Mouse (Mus musculus) heart, postnatal 0 days (tissue): ENCODE data around the gene Gm47995.
"Not testable (repeated sequence)": the region's sequence is repeated elsewhere in the genome, so short reads cannot be mapped to it uniquely, and the experiment has no call there.

ENCODE experiments used
- CTCF ChIP-seq: IDR thresholded peaks from 2 replicates; pipeline ENCODE4 v1.5.1; 2016; ENCODE audit warnings: antibody characterized with exemption, control low read depth, low read depth
- EP300 ChIP-seq: IDR thresholded peaks from 2 replicates; pipeline ENCODE4 v1.6.1; 2016; ENCODE audit warnings: antibody characterized with exemption, low read depth

DNA sequence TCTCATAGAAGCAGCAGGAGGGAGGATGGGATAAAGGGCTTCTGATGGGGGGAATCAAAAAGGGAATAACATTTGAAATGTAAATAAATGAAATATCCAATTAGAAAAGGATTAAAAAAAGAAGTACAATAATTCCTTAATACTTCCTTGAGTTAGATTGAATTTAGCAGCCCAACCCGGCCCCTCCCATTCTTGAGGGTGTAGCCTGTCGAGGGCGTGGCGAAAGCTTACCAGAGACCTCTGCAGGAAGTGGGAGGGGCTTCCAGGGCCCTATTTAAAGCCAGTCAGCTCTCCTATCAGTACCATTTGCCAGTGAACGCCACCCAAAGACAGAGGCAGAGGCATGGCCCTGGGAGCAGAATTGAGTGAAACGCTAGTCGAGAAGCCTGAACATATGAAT is 6.2 kb upstream of the Gm47995 start, which contains the start of gene Gm8947:
- not testable (repeated sequence) for TF ChIP-seq CTCF, EP300
